Mouse (Mus musculus) kidney, postnatal 0 days (tissue): ENCODE results near the gene Zfp523. TPM values are rescaled to one million over a fixed set of nuclear protein-coding genes. Genes with fewer than 3 reads are reported as not detected.

ENCODE experiments used
- ATAC-seq: fragments of 200-750 bp; cut with Nextera tagmentation; replicated peaks from 2 replicates; pipeline ENCODE4 v1.8.0; 2017; ENCODE audit warnings: low read depth, moderate number of reproducible peaks, moderate TSS enrichment, moderate library complexity; ENCODE audit not compliant: low FRiP score
- DNase-seq: peaks from one replicate; pipeline ENCODE4 v3.0.0-alpha.2; 2016; ENCODE audit warnings: low spot score
- H3K27ac ChIP-seq: fragments of 300-500 bp; sonication (generic); 2 replicates; pipeline ENCODE4 v1.5.1; 2014; ENCODE audit warnings: mild to moderate bottlenecking
- H3K27me3 ChIP-seq: fragments of 300-500 bp; sonication (generic); 2 replicates; pipeline ENCODE4 v1.6.1; 2014; ENCODE audit warnings: low read length, mixed read lengths; ENCODE audit not compliant: insufficient read depth
- H3K36me3 ChIP-seq: fragments of 300-500 bp; sonication (generic); 2 replicates; pipeline ENCODE4 v1.6.1; 2014; ENCODE audit warnings: low read length, mixed read lengths; ENCODE audit not compliant: insufficient read depth
- H3K4me1 ChIP-seq: fragments of 300-500 bp; sonication (generic); replicated peaks from 2 replicates; pipeline ENCODE4 v1.6.1; 2014; ENCODE audit warnings: antibody characterized with exemption, low read length, mixed read lengths; ENCODE audit not compliant: insufficient read depth
- H3K4me2 ChIP-seq: fragments of 300-500 bp; sonication (generic); 2 replicates; pipeline ENCODE4 v1.6.1; 2014; ENCODE audit warnings: mild to moderate bottlenecking, low read length, moderate library complexity, mixed read lengths
- H3K4me3 ChIP-seq: fragments of 300-500 bp; sonication (generic); replicated peaks from 2 replicates; pipeline ENCODE4 v1.5.1; 2014; ENCODE audit warnings: low read depth, low read length
- H3K9ac ChIP-seq: fragments of 300-500 bp; sonication (generic); 2 replicates; pipeline ENCODE4 v1.6.1; 2014; ENCODE audit warnings: low read depth, low read length
- H3K9me3 ChIP-seq: fragments of 300-500 bp; sonication (generic); replicated peaks from 2 replicates; pipeline ENCODE4 v1.6.1; 2016; ENCODE audit warnings: low read length, inconsistent platforms, mixed read lengths
- CTCF ChIP-seq: IDR thresholded peaks from 2 replicates; pipeline ENCODE4 v1.5.1; 2016; ENCODE audit warnings: antibody characterized with exemption, low read depth, mild to moderate bottlenecking, moderate library complexity
- WGBS: fragments of 180-500 bp; shearing (Covaris S2); extraction: QIAGEN DNeasy Blood & Tissue Kit; methylation state at CpG from one replicate; pipeline ENCODE4 v1.1.7; 2014; 5-methylcytosine and 5-hydroxymethylcytosine counted together
- polyA plus RNA-seq: library from polyadenylated mRNA; unstranded; fragments of >200 nt; fragmentation: Nextera tagmentation; extraction: Ambion mirVana; gene quantifications from 2 replicates; pipeline ENCODE4 v1.2.1, GENCODE M21; 2015

Gene Zfp523
- polyA plus RNA-seq, 1 experiment from 2014 or later: 32.4 TPM

GRCm38 (mm10) chr17:28226014-28226413, 49.1 kb downstream of the Zfp523 start:
- H3K9me3 ChIP-seq: no peaks in the 10 kb centered on the region
- H3K27me3 ChIP-seq: no peaks in the 10 kb centered on the region
- H3K4me1 ChIP-seq: peaks cover 4% of the 10 kb centered on the region; the same call in 1 of the 2 replicates
- ATAC-seq (0 out of 2 replicates have a peak, but pooled peaks have one; percentile 19), DNase-seq (peak; percentile 97)
- peak overlapping the region; percentile 58 for H3K4me2 ChIP-seq
- peak; percentile 100 for TF ChIP-seq CTCF
- H3K9ac ChIP-seq: 0 out of 2 replicates have a peak overlapping the region, but pooled peaks have one; percentile 44
- WGBS: 3% methylated on average over 21 of the region's 21 CpGs
- no peaks in the 10 kb centered on the region for H3K36me3 ChIP-seq
- no peak overlapping the region for H3K27ac ChIP-seq
- H3K4me3 ChIP-seq: peak overlapping the region; percentile 24; the same call in 1 of the 2 replicates

- no peak for DNase-seq
- H3K4me2 ChIP-seq: no peak overlapping the region
- H3K4me1 ChIP-seq: no peaks in the 10 kb centered on the region
- no peak for TF ChIP-seq CTCF
- no peak overlapping the region for H3K27ac ChIP-seq
- H3K36me3 ChIP-seq: no peaks in the 10 kb centered on the region
- no peak overlapping the region for H3K4me3 ChIP-seq
- H3K27me3 ChIP-seq: no peaks in the 10 kb centered on the region
- ATAC-seq: no peak
- 73% methylated on average over 6 of the region's 6 CpGs for WGBS
- H3K9me3 ChIP-seq: no peaks in the 10 kb centered on the region
- no peak overlapping the region for H3K9ac ChIP-seq
These were observed 53.6 kb downstream of the Zfp523 start for GRCm38 (mm10) chr17:28230486-28230885.

DNA sequence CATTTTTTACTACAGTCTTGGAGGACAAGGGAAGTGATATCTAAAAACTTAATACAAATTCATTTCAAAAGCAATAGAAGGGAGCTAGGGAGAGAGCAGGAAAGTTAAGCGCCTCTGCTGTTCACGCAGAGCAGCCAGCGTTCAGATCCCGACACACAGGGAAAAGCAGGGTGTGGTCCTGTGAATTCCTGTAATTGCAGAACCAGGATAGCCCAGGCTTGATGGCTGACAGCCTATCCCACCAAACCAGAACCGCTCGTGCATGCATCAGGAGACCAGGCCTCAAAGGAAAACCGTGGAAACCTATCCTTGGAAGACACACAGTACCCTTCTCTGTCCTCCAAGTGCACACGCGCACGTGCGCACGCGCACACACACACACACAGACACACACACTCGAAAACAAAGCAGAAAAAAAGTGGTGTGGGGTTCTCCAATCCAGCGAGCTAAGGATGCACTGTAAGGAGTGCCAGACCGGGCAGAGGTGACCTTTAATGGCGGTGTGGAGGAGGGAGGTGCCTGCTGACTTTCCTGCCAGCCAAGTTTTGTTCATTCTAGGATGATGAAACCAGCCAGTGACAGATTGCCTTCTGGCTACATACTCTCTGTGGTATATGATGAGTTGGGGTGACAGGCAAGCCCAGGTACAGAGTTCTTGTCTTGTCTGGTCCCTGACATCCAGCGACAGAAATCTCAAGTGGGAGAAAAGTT, 54.3 kb downstream of the Zfp523 start:
- no peak for TF ChIP-seq CTCF
- no peak overlapping the region for H3K4me2 ChIP-seq
- no peaks in the 10 kb centered on the region for H3K4me1 ChIP-seq
- H3K9me3 ChIP-seq: no peaks in the 10 kb centered on the region
- ATAC-seq (no peak), DNase-seq (no peak)
- no peak overlapping the region for H3K27ac ChIP-seq
- no peak overlapping the region for H3K9ac ChIP-seq
- H3K4me3 ChIP-seq: no peak overlapping the region
- H3K27me3 ChIP-seq: no peaks in the 10 kb centered on the region
- no peaks in the 10 kb centered on the region for H3K36me3 ChIP-seq
- 77% methylated on average over 18 of the region's 18 CpGs for WGBS

DNA sequence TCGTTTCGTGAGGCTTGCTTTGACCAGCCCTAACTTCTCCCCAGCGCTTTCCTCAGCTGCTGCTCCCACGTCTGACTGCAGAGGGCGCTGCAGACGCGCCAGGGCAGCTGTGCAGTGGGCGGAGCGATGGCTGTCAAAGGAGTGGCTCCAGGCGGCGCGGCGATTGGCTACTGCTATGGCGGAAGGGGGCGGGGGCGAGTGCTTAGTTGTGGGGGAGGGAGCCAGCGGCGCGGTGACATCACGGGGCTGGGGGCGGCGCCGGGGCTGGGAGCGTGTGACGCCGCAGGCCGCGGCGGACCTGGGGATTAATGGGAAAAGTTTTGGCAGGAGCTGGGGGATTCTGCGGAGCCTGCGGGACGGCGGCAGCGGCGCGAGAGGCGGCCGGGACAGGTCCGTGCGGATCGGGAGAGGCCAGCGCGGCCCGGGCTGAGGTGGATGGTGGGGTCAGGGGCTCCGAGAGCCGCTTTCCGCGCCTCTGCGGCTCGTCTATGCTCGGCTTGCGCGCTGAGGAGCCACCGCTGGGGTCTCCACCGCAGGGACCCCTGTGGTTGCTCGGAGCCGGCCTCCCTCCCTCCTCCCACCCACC, 55.6 kb downstream of the Zfp523 start, which contains the start of gene Ppard:
Gene Ppard (plus strand): TSS at position 226 of the 586 bp plus-strand sequence.
- H3K4me2 ChIP-seq: peak within 1 kb of the TSS; percentile 92
- H3K27ac ChIP-seq: peak within 1 kb of the TSS; percentile 82
- peak; percentile 99 for TF ChIP-seq CTCF
- no peaks in the 10 kb centered on the region for H3K27me3 ChIP-seq
- DNase-seq: peak; percentile 100
- WGBS: under 1% methylated on average over 38 of the region's 57 CpGs
- peak within 1 kb of the TSS; percentile 92 for H3K9ac ChIP-seq
- ATAC-seq: peak; percentile 92
- no peaks in the 10 kb centered on the region for H3K4me1 ChIP-seq
- peaks cover 5% of the 10 kb centered on the region; the same call in 1 of the 2 replicates for H3K36me3 ChIP-seq
- peak within 1 kb of the TSS; percentile 81 for H3K4me3 ChIP-seq
- no peaks in the 10 kb centered on the region for H3K9me3 ChIP-seq

DNA sequence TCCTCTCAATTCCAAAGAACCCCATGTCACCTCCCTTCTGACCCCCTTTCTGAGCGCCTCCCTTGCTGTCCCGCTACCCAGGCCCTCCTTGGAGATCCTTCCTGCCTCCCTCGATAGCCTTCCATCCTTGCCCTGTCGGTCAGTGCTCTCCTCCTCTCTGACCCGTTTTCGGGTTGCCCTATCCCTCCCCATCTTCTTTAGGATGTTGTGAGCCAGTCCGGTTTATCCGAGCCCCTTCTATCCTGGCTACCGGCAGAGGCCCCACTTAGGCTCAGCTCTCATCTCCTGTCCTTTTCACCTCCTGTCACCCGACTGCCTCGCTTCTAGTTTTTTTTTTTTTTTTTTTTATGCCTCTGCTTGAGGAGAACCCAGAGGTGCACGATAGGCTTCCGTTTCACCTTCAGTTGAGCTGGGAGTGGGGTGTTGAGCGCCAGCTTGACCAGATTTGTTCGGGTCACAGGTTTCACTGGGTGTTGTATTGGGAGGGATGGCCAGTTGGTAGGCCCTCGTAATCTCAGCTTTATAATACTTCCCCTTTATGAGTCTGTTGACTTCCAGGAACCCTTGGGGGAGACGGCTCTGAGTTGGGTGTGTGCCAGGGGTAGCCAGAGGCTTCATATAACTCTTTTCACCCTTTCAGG, 56.3 kb downstream of the Zfp523 start:
- H3K27ac ChIP-seq: peak overlapping the region; percentile 82
- H3K9ac ChIP-seq: peak overlapping the region; percentile 92
- H3K27me3 ChIP-seq: no peaks in the 10 kb centered on the region
- H3K9me3 ChIP-seq: no peaks in the 10 kb centered on the region
- peak overlapping the region; percentile 81 for H3K4me3 ChIP-seq
- H3K36me3 ChIP-seq: peaks cover 7% of the 10 kb centered on the region; the same call in 1 of the 2 replicates
- 0 out of 2 replicates have a peak, but pooled peaks have one; percentile 1 for ATAC-seq
- 1% methylated on average over 17 of the region's 17 CpGs for WGBS
- TF ChIP-seq CTCF: no peak
- H3K4me2 ChIP-seq: peak overlapping the region; percentile 92
- no peaks in the 10 kb centered on the region for H3K4me1 ChIP-seq
- peak; percentile 63 for DNase-seq

GRCm38 (mm10) chr17:28234641-28235040, 57.7 kb downstream of the Zfp523 start:
- 87% methylated on average over 5 of the region's 5 CpGs for WGBS
- ATAC-seq (no peak), DNase-seq (no peak)
- H3K27me3 ChIP-seq: no peaks in the 10 kb centered on the region
- H3K9ac ChIP-seq: no peak overlapping the region
- no peak overlapping the region for H3K27ac ChIP-seq
- H3K4me2 ChIP-seq: peak overlapping the region; percentile 9; the same call in 1 of the 2 replicates
- H3K4me1 ChIP-seq: no peaks in the 10 kb centered on the region
- H3K36me3 ChIP-seq: peaks cover 7% of the 10 kb centered on the region; the same call in 1 of the 2 replicates
- TF ChIP-seq CTCF: no peak
- H3K4me3 ChIP-seq: no peak overlapping the region
- no peaks in the 10 kb centered on the region for H3K9me3 ChIP-seq
